Mouse (Mus musculus): Measurements from ENCODE around the gene Crlf1. TPM values are rescaled to one million over a fixed set of nuclear protein-coding genes. Genes with fewer than 3 reads are reported as not detected.

Gene Crlf1
- polyA plus RNA-seq, 1 experiment = 1.7 TPM

DNA sequence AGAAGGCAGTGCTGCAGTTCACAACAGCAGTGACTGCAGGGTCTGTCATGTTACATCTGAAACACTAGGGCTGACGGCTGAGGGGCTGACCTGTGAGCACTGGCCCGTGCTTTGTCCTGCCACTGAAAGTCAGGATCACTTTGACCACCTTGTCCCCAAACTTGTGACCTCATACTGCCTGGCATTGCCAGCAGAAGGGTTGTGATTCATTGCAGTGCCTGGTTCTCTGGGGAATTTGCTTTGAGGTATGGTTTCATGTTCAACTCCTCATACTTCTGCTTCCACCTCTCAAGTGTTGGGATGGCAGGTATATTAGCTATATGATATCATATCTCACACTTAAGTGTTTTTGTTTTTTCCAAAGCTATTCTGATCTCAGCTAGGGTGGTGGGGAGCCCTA, 42.7 kb downstream of the Crlf1 start:
- peaks cover 71% of the 10 kb centered on the region for H3K36me3 ChIP-seq (ENCODE audit: control insufficient read depth)
- no peak overlapping the region for H3K4me3 ChIP-seq (replicated peaks)
- no peaks in the 10 kb centered on the region for H3K27me3 ChIP-seq (ENCODE audit: control insufficient read depth)
- no peaks in the 10 kb centered on the region for H3K9me3 ChIP-seq (ENCODE audit: control insufficient read depth, low read length)
- H3K4me1 ChIP-seq (ENCODE audit: control insufficient read depth) = peaks cover 48% of the 10 kb centered on the region
- no peak for TF ChIP-seq GATA1 (IDR thresholded peaks at IDR 0.05; ENCODE audit: low read length)
- TF ChIP-seq TAL1 (IDR thresholded peaks at IDR 0.05; ENCODE audit: low read length) = no peak

DNA sequence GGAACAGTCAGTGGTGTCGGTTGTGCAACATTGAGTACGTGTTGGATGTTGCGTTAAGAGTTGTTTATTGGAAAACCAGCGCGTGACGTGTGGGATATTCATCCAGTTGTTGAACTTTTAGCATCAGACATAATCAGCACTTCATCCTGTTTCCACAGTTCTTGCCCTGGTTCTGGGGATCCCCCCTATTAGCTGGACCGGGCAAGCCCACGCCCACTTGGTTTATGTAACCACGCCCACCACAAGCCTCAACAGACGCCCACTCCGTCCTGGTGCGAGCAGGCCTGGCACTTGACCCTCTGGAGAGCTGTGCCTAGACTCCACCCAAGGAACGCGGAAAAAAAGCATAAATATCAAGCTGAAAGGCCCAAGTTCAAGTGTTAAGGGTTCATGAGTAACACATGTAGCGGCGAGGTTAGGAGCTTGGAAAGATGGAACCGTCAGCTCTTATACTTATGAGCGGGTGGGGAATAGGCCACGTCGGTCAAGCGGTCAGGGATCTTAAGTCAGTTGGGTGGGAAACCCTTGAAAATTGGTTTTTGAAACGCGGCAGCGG, 45.1 kb downstream of the Crlf1 start:
- H3K27me3 ChIP-seq (ENCODE audit: control insufficient read depth) = no peaks in the 10 kb centered on the region
- H3K4me3 ChIP-seq (replicated peaks) = peak overlapping the region; percentile 93
- peaks cover 55% of the 10 kb centered on the region for H3K4me1 ChIP-seq (ENCODE audit: control insufficient read depth)
- TF ChIP-seq GATA1 (IDR thresholded peaks at IDR 0.05; ENCODE audit: low read length) (no peak), TAL1 (IDR thresholded peaks at IDR 0.05; ENCODE audit: low read length) (no peak)
- H3K9me3 ChIP-seq (ENCODE audit: control insufficient read depth, low read length) = no peaks in the 10 kb centered on the region
- peaks cover 57% of the 10 kb centered on the region for H3K36me3 ChIP-seq (ENCODE audit: control insufficient read depth)

DNA sequence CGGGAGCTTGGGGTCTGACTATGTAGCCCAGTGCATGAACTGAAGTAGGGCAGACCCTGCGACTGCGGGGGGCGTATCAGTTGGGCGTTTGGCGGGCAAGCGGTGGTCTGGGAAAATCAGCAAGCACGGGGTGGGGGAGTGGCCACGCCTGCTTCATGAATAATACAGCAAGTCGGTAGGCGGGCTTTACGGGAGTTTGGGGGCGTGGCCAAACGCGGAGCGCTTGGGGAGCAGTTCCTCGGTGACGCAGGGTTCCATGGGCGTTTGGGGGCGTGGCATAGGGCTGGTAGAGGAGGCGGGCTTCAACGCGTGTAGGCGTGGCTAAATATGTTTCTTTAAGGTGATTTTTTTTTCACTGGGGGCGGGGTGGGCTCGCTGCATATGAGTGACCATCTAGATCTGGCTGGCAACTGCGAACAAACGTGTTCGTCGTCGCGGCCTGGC, 45.7 kb downstream of the Crlf1 start:
- peak overlapping the region; percentile 93 for H3K4me3 ChIP-seq (replicated peaks)
- H3K9me3 ChIP-seq (ENCODE audit: control insufficient read depth, low read length) = no peaks in the 10 kb centered on the region
- TF ChIP-seq TAL1 (IDR thresholded peaks at IDR 0.05; ENCODE audit: low read length) = no peak
- TF ChIP-seq GATA1 (IDR thresholded peaks at IDR 0.05; ENCODE audit: low read length) = no peak
- no peaks in the 10 kb centered on the region for H3K27me3 ChIP-seq (ENCODE audit: control insufficient read depth)
- H3K36me3 ChIP-seq (ENCODE audit: control insufficient read depth) = peaks cover 56% of the 10 kb centered on the region
- peaks cover 59% of the 10 kb centered on the region for H3K4me1 ChIP-seq (ENCODE audit: control insufficient read depth)

- TF ChIP-seq GATA1 (IDR thresholded peaks at IDR 0.05; ENCODE audit: low read length) (no peak), TAL1 (IDR thresholded peaks at IDR 0.05; ENCODE audit: low read length) (no peak)
- Histone ChIP-seq H3K9me3 (ENCODE audit: control insufficient read depth, low read length) (no peaks in the 10 kb centered on the region), H3K36me3 (ENCODE audit: control insufficient read depth) (peaks cover 56% of the 10 kb centered on the region), H3K4me3 (replicated peaks) (peak within 1 kb of the TSS; percentile 93), H3K4me1 (ENCODE audit: control insufficient read depth) (peaks cover 64% of the 10 kb centered on the region), H3K27me3 (ENCODE audit: control insufficient read depth) (no peaks in the 10 kb centered on the region)
These were observed 46.3 kb downstream of the Crlf1 start, which contains the start of gene Ell for GRCm38 (mm10) chr8:70539077-70539813. Ell (plus strand) TSS chr8:70539457.

GRCm38 (mm10) chr8:70540013-70540506, 47.1 kb downstream of the Crlf1 start:
- Histone ChIP-seq H3K36me3 (ENCODE audit: control insufficient read depth) (peaks cover 56% of the 10 kb centered on the region), H3K4me1 (ENCODE audit: control insufficient read depth) (peaks cover 65% of the 10 kb centered on the region), H3K27me3 (ENCODE audit: control insufficient read depth) (no peaks in the 10 kb centered on the region), H3K9me3 (ENCODE audit: control insufficient read depth, low read length) (no peaks in the 10 kb centered on the region), H3K4me3 (replicated peaks) (peak overlapping the region; percentile 93)
- TF ChIP-seq TAL1 (IDR thresholded peaks at IDR 0.05; ENCODE audit: low read length) (no peak), GATA1 (IDR thresholded peaks at IDR 0.05; ENCODE audit: low read length) (no peak)

GRCm38 (mm10) chr8:70540507-70541071, 47.6 kb downstream of the Crlf1 start:
- Histone ChIP-seq H3K36me3 (ENCODE audit: control insufficient read depth) (peaks cover 53% of the 10 kb centered on the region), H3K4me3 (replicated peaks) (peak overlapping the region; percentile 93), H3K4me1 (ENCODE audit: control insufficient read depth) (peaks cover 68% of the 10 kb centered on the region), H3K9me3 (ENCODE audit: control insufficient read depth, low read length) (no peaks in the 10 kb centered on the region), H3K27me3 (ENCODE audit: control insufficient read depth) (no peaks in the 10 kb centered on the region)
- TF ChIP-seq GATA1 (IDR thresholded peaks at IDR 0.05; ENCODE audit: low read length) (no peak), TAL1 (IDR thresholded peaks at IDR 0.05; ENCODE audit: low read length) (no peak)

- Histone ChIP-seq H3K36me3 (ENCODE audit: control insufficient read depth) (peaks cover 53% of the 10 kb centered on the region), H3K4me3 (replicated peaks) (peak overlapping the region; percentile 93), H3K4me1 (ENCODE audit: control insufficient read depth) (peaks cover 73% of the 10 kb centered on the region), H3K9me3 (ENCODE audit: control insufficient read depth, low read length) (no peaks in the 10 kb centered on the region), H3K27me3 (ENCODE audit: control insufficient read depth) (no peaks in the 10 kb centered on the region)
- TF ChIP-seq TAL1 (IDR thresholded peaks at IDR 0.05; ENCODE audit: low read length) = no peak
- TF ChIP-seq GATA1 (IDR thresholded peaks at IDR 0.05; ENCODE audit: low read length) = no peak
These were observed 48.1 kb downstream of the Crlf1 start for GRCm38 (mm10) chr8:70541081-70541480.

GRCm38 (mm10) chr8:70544200-70544687, 51.3 kb downstream of the Crlf1 start:
- no peaks in the 10 kb centered on the region for H3K9me3 ChIP-seq (ENCODE audit: control insufficient read depth, low read length)
- no peak for TF ChIP-seq TAL1 (IDR thresholded peaks at IDR 0.05; ENCODE audit: low read length)
- TF ChIP-seq GATA1 (IDR thresholded peaks at IDR 0.05; ENCODE audit: low read length) = no peak
- peaks cover 80% of the 10 kb centered on the region for H3K4me1 ChIP-seq (ENCODE audit: control insufficient read depth)
- no peak overlapping the region for H3K4me3 ChIP-seq (replicated peaks)
- no peaks in the 10 kb centered on the region for H3K27me3 ChIP-seq (ENCODE audit: control insufficient read depth)
- H3K36me3 ChIP-seq (ENCODE audit: control insufficient read depth) = peaks cover 52% of the 10 kb centered on the region

- H3K4me1 ChIP-seq (ENCODE audit: control insufficient read depth) = peaks cover 67% of the 10 kb centered on the region
- H3K27me3 ChIP-seq (ENCODE audit: control insufficient read depth) = no peaks in the 10 kb centered on the region
- no peak overlapping the region for H3K4me3 ChIP-seq (replicated peaks)
- H3K36me3 ChIP-seq (ENCODE audit: control insufficient read depth) = peaks cover 47% of the 10 kb centered on the region
- no peaks in the 10 kb centered on the region for H3K9me3 ChIP-seq (ENCODE audit: control insufficient read depth, low read length)
- TF ChIP-seq GATA1 (IDR thresholded peaks at IDR 0.05; ENCODE audit: low read length) (no peak), TAL1 (IDR thresholded peaks at IDR 0.05; ENCODE audit: low read length) (no peak)
These were observed 53.5 kb downstream of the Crlf1 start for GRCm38 (mm10) chr8:70546412-70546811.

All from erythroblast, embryonic 14.5 days (primary cell).